Mouse (Mus musculus) ZHBTc4 (cell line): ENCODE data around the gene Hbb-bh2.
"Not testable (repeated sequence)": the region's sequence is repeated elsewhere in the genome, so short reads cannot be mapped to it uniquely, and the experiment has no call there.

Experiments used
- DNase-seq: peaks from one replicate; pipeline ENCODE4 v3.0.0-alpha.2; 2011; ENCODE audit warnings: low read depth, low spot score

The Hbb-bh2 gene

DNA sequence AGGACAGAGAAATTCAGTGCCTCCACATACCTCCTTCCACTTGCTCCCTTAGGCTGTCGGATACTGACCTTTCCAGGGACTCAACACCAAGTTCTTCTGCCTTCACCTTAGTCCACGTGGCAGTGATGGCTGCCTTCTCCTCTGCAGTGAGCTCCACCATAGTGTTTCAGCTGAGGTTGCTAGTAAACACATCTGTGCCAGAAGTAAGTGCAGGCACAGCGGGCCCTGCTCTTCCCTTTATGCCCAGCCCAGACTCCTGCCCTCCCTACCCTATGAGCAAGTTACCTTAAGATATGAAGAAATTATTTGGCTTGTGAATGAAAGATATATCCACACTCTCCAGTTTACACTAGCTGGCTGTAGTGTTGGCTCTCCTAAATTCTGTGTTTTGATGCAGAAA, at the start of gene Hbb-bh2:
Gene Hbb-bh2 (minus strand): TSS at position 253 of the 400 bp plus-strand sequence.
- DNase-seq = no peak

DNA sequence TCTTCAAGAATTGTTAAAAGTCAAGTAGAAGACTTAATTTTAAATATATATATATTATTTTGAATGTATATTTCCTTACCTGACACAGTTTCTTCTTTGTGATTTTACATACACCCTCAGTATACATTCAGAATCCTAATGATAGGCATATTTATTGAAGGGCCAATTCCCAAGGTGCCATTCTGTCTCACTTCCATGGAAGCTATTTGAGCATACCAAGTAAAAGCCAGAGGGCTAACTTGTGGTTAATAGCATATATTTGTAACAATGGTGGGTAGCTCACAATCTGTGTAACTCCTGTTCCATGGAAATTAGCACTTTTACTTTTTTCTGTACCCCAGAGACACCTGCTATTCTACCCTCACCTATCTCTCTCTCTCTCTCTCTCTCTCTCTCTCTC, 45.8 kb upstream of the Hbb-bh2 start, which contains the start of gene Olfr66:
Gene Olfr66 (minus strand): TSS at position 101 of the 400 bp plus-strand sequence.
- DNase-seq = no peak

DNA sequence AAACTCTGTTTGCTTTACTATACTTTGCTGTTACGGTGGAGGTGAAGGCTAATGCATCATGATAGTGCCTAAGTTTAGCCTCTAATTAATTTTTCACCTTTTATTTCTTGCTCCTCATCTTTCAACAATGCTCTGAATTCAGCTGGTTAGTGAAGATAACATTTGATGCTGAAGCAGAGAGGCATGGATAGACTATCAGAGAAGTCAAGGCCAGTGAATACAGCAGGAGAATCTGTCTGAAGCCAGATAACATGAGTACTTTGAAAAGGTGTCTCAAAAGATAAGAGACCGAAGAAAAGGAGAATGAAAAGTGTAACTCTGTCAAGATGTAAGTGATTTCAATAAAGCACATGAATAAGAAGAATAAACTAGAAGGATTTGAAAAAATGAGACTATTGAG, 36.8 kb upstream of the Hbb-bh2 start:
- DNase-seq = no peak

DNA sequence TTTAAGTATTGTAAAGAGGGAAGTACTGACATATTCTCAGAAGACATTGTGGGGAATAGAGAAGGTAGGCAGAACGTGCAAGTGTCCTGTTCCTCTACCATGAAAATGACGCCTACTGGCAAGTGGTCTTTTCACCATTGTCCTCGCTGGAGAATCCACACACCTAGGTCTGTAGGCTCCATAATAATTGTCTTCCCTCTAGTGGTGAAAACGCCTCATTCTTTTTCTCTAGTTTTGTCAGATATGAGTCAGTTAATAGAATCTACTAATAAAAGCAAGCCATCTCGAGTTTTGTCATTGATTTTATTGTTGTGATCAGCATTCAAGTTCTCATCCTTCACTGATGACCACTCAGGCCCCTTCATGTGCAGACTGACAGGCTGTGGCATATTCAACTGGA, 34.1 kb upstream of the Hbb-bh2 start:
- DNase-seq = no peak

DNA sequence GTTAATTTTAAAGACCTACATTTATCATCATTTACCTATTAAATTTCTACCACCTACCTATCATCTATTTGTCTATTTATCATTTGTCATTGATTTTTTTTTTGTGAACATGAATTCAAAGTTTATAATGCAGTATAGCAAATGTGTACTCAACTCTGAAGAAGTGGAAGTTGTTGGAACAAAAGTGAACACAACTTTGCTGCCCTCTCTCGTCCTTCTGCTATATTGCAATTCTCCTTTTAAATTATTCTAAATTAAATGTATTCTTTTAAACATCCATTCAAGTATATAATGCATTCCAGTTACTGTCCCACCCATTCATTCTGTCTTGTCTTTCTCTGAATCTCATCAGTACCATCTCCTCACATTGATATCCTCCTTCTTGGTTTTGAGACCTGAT, 32.7 kb upstream of the Hbb-bh2 start:
- no peak for DNase-seq

DNA sequence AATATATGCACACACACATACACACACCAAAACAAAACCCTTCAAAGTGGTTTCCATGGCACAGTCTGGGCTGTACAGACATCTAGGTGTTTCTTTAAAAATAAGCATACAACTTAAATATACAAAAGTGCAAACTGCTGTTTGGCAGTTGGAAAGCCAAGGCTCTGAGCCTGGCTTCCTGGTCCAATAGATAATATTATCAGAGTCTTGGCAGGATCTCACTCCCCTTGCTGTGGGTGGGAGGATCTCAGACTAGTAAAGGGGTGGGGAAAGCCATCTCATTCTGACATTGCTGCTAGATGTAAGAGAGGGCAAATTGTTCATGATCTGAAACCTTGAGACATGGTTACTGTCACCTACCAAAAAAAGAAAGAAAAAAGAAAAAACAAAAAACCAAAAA, 30.3 kb upstream of the Hbb-bh2 start:
- DNase-seq = no peak

DNA sequence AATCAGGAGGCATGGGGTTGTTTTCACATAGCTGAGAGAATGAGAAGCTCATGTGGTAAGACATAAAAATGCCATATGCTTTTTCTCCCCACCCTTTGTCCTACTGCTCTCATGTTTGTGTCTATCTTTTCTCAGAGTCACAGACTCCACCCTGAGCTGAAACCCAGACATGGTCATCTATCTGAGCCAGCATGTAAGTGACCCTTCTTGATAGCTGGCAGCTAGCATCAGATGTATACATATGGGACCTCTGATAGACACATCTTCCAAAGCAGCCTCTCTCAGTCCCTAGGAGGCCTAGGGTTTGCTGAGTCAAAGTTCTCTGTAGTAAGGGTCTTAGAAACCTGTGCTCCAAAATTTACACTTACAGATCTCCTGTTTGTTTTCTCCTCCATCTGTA, 25.4 kb upstream of the Hbb-bh2 start:
- no peak for DNase-seq

DNA sequence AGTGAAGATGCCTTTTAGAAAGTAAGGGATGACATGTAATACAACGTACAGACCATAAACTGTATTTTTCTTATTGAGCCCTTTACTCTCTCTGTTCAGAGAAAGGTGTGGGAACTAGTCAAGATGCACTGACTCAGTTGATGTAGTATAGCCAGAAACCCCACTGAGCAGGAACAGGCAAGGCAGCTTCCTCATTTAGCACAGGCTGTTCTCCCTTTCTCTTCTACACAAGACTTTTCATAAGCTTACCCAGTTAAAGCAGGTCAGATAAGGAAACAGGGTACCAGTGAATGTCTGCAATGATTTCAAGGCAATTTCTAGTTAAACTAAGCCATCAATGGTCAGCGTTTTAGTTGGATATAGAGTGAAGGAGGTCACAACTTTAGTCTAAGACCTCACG, 21.2 kb upstream of the Hbb-bh2 start:
- no peak for DNase-seq

DNA sequence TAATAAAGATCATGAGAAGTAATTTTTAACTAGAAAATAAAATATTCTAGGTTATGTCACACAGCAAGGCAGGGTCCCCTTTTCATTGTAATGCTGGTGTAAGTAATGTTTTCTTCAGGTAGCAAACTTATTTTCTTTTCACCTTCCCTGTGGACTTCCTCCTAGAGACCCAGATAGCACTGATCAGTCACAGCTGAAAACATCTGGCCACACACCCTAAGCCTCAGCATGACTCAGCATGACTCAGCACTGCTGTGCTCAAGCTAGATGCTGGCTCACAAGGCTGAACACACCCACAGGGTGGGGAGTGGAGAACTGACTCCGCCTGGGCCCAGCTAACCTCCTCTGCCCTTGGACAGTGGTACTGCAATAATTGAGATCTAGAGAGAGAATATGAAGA, 20.5 kb upstream of the Hbb-bh2 start:
- peak; percentile 89 for DNase-seq

DNA sequence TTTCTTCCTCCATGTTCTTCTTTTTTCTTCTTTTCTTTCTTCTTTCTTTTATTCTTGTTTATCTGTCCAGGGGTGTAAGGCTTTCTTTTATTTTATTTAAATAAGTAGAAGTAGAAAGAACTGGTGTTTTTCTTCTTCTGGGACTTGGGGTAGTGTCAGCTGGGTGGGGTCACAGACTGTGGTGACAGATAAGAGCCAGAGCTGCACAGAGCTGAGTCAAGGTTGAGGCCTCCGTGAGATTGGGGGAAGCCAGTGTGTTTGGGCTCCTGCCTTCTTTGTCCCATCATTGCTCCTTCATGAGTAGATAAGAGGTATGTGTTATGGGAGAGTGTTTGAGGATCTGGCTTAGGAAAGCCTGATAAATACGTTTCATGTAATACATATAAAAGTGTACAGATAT, 18.8 kb upstream of the Hbb-bh2 start:
- no peak for DNase-seq

DNA sequence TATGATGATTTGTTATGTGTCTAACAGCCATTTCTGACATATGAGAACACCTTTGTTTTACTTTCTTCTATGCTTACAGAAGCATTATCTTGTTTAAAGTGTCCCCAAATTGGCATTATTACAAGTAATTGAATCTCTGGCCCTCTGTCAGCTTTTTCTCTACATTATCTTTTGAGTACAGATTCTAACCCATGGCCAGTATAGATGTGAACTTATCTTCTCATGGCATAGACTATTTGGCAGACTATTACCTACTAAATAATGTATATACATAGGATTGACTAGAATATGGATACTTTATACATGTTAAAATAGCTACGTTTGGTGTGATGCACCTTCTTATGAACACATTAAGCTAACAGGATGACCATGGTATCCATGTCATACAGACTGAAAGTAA, 14.3 kb upstream of the Hbb-bh2 start:
- no peak for DNase-seq

DNA sequence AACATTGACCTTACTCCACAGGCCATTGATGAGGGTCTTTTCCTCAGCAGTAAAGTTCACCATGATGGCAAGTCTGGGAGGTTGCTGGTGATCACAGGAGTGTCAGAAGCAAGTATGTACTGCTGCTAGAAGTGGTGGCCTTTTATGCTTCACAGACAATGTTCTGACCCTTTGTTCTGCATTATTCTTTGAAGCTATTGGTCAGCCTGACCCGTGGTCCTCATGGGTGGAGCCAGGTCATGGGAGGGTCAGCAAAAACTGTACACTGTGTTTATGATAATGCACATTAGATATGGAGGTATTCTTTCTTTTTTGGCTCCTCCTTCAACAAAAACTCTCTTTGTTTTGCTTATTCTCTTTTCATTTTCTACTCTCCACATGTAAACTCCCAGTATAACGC, 12.8 kb upstream of the Hbb-bh2 start, which contains the start of gene Hbb-y:
Gene Hbb-y (minus strand): TSS at position 127 of the 400 bp plus-strand sequence.
- DNase-seq = no peak

DNA sequence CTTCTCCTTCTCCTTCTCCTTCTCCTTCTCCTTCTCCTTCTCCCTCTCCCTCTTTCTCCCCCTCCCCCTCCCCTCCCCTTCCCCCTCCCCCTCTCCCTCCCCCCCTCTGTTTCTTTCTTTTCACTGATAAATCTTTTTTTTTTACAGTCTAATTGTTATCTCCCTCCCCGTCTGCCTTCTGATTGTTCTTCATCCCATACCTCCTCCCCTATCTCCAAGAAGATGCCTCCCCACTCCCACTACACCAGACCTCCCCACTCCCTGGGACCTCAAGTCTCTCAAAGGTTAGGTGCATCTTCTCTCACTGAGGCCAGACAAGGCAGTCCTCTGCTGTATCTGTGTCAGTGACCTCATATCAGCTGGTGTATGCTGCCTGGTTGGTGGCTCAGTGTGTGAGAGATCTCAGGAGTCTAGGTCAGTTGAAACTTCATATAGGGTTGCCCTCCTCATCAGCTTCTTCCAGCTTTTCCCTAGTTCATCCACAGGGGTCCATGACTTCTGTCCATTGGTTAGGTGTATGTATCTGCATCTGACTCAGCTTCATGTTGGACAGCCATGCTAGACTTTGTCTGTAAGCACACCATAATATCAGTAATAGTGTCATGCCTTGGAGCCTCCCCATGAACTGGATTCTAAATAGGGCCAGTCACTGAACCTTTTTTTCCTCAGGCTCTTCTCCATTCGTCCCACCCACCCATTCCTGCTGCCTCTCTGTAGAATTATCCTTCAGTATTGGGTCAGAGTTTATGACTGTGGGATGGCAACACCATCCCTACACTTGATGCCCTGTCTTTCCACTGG, 4.4 kb upstream of the Hbb-bh2 start:
- no peak for DNase-seq

DNA sequence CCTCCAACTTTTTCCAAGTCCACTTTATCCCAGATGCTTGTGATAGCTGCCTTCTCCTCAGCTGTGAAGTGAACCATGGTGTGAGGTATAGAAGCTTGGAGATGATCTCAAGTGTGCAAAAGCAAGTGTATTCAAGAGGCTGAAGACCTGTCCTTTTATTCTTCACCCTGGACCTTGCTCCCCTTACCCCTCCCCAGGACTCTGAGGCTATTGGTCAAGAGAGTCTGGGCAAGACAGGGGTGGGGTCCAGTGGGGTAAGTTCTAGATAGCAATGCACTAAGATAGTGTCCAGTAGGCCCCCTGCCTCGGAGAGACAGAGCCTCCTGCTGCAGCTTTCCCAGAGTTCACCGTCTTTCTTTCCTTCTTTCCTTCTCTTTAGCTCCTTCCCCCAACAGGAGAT, 2.7 kb upstream of the Hbb-bh2 start, which contains the start of gene Hbb-bh1:
Gene Hbb-bh1 (minus strand): TSS at position 131 of the 400 bp plus-strand sequence.
- no peak for DNase-seq

DNA sequence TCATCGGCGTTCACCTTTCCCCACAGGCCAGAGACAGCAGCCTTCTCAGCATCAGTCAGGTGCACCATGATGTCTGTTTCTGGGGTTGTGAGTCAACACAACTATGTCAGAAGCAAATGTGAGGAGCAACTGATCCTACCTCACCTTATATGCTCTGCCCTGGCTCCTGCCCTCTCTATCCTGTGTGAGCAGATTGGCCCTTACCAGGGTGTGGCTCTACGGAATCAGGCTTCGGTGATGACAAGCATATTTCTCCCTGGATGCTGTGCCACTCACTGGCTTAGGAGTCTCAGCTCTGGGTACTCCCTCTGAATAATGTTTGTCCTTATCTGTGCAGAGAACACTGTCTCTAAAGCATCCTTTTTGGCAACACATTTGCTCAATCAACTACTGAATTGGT, 12.5 kb downstream of the Hbb-bh2 start, which contains the start of gene Hbb-bs:
Gene Hbb-bs (minus strand): TSS at position 289 of the 400 bp plus-strand sequence.
- no peak for DNase-seq

DNA sequence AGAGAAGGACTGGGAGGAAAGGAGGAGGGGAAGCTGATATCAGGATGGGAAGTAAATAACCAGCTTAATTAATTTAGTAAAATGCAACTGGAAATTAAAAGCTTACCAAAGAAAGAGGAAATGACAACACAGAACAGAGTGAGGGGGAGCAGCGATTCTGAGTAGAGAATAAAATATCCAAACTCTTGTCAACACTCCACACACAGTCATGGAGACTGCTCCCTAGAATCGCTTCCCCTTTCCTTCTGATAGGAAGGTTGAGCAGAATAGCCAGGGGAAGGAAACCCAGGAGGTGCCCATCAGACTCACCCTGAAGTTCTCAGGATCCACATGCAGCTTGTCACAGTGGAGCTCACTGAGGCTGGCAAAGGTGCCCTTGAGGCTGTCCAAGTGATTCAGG, 13.2 kb downstream of the Hbb-bh2 start:
- DNase-seq = not testable (repeated sequence)

DNA sequence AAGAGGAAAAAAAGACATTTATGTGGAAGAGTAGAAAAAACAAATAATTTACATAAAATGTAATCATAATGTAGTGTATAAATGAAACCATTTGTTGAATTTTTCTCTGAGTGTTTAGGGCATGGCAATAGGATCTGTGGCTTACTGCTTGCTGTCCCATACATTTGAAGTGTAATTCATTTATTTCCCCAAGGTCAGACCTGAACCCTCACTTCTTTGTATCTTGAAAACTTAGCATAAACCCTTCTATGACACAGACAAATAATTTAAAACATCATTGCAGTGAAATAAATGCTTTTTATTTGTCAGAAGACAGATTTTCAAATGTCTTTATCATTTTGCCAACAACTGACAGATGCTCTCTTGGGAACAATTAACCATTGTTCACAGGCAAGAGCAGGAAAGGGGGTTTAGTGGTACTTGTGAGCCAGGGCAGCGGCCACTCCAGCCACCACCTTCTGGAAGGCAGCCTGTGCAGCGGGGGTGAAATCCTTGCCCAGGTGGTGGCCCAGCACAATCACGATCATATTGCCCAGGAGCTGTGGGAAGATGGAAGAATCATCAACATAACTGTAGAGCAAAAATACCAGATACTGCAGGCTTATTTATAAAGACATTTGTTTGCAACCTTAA, 13.9 kb downstream of the Hbb-bh2 start:
- DNase-seq = no peak

DNA sequence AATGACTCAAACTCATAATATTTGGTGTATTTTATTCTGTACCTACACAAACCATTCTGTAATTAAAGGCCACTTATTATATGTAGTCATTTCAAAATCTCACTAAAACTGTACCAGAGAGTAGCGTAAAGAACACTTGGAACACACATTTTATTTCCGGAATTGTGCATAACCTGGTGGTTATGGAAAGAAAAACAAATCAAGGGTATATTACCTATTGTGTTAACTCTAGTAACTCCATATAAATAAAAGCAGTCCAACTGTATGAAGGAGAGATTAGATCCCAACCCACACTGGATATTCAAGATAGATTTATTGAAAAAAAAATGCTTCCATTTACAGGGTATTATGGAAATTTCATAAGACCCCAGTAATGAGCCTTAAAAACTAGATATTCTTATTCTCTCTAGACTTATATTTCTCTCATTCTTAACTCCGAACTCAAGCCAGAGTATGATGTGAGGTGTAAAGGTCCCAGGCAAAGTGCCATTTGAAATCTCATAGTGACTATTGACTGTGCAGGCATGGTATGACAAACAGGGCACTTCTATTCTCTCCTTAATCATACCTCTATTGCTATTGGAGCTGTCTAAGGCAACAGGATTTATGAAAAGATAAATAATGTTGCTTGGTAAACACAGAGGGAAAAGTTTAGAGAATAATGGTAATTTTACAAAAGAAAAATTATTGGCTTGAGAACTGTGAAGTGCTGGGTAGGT, 14.6 kb downstream of the Hbb-bh2 start:
- DNase-seq = no peak

DNA sequence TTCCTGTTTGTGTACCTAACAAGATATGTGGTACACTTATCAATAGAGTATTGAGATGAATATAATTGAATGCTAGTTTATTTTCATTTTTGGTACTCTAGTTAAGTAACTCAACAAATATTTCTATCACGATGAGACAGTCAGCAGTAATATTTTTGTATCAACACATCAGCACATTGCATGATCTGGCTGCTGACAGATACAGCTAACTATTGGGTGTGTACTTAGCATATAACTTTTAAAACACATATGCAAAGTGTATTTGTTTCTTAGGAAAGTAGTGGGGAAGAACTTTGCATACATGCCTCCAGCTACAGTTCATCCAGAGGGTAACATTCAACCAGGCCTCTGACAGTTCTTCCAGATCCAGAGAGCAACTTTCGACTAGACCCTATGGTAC, 15.7 kb downstream of the Hbb-bh2 start:
- no peak for DNase-seq

DNA sequence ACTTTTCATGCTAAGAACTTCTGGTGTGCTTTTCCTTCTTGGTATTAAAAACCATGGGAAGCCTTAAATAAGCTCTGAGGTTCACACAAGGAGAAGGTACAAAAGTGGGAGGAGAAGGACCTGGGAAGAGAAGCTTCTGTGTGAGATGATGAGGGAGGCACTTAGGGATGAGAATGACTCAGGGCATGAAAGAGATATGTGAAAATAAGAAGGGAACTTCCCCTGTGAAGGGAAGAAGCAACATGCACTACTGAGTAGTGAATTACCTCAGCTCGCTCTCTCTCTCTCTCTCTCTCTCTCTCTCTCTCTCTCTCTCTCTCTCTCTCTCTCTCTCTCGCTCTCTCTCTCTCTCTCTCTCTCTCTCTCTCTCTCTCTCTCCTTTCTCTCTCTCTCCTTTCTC, 25.2 kb downstream of the Hbb-bh2 start:
- not testable (repeated sequence) for DNase-seq

DNA sequence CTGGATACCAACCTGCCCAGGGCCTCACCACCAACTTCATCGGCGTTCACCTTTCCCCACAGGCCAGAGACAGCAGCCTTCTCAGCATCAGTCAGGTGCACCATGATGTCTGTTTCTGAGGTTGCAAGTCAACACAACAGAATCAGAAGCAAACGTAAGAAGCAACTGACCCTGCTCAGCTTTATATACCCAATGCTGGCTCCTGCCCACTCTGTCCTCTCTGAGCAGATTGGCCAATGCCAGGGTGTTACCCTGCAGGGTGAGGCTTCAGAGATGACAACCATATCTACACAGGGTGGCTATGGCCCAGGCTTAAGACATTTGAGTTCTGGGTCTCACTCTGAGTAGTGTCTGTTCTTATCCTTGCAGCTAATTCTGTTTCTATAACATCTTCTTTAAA, 26.6 kb downstream of the Hbb-bh2 start, which contains the start of gene Hbb-bt:
Gene Hbb-bt (minus strand): TSS at position 231 of the 400 bp plus-strand sequence.
- DNase-seq = no peak

DNA sequence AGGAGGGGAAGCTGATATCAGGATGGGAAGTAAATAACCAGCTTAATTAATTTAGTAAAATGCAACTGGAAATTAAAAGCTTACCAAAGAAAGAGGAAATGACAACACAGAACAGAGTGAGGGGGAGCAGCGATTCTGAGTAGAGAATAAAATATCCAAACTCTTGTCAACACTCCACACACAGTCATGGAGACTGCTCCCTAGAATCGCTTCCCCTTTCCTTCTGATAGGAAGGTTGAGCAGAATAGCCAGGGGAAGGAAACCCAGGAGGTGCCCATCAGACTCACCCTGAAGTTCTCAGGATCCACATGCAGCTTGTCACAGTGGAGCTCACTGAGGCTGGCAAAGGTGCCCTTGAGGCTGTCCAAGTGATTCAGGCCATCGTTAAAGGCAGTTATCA, 27.2 kb downstream of the Hbb-bh2 start:
- not testable (repeated sequence) for DNase-seq
